Mouse (Mus musculus): ENCODE measurements around the gene Klk1b8.
"Not testable (repeated sequence)": the region's sequence is repeated elsewhere in the genome, so short reads cannot be mapped to it uniquely, and the experiment has no call there.

The Klk1b8 gene

GRCm38 (mm10) chr7:43950364-43950763 is at the start of gene Klk1b8:
TSS of gene Klk1b8 (plus strand) at chr7:43950664.
- DNase-seq (ENCODE audit: low spot score), result no peak

GRCm38 (mm10) chr7:43914821-43915220 is 35.6 kb upstream of the Klk1b8 start:
- DNase-seq (ENCODE audit: low spot score), result no peak

GRCm38 (mm10) chr7:43918426-43918825 is 32.0 kb upstream of the Klk1b8 start:
- no peak for DNase-seq (ENCODE audit: low spot score)

- DNase-seq (ENCODE audit: low spot score), result no peak
Measured at GRCm38 (mm10) chr7:43918871-43919270, 31.6 kb upstream of the Klk1b8 start.

- peak; percentile 54 for DNase-seq (ENCODE audit: low spot score)
Measured at GRCm38 (mm10) chr7:43919559-43920451, 30.7 kb upstream of the Klk1b8 start.

- DNase-seq (ENCODE audit: low spot score), result no peak
Measured at GRCm38 (mm10) chr7:43920582-43920981, 29.9 kb upstream of the Klk1b8 start.

- no peak for DNase-seq (ENCODE audit: low spot score)
Measured at GRCm38 (mm10) chr7:43921087-43921486, 29.4 kb upstream of the Klk1b8 start.

GRCm38 (mm10) chr7:43921941-43922340 is 28.5 kb upstream of the Klk1b8 start:
- DNase-seq (ENCODE audit: low spot score), result no peak

GRCm38 (mm10) chr7:43925985-43926384 is 24.5 kb upstream of the Klk1b8 start:
- DNase-seq (ENCODE audit: low spot score), result no peak

GRCm38 (mm10) chr7:43928521-43928920 is 21.9 kb upstream of the Klk1b8 start:
- DNase-seq (ENCODE audit: low spot score), result no peak

- DNase-seq (ENCODE audit: low spot score), result no peak
Measured at GRCm38 (mm10) chr7:43932337-43932736, 18.1 kb upstream of the Klk1b8 start.

- no peak for DNase-seq (ENCODE audit: low spot score)
Measured at GRCm38 (mm10) chr7:43933440-43933839, 17.0 kb upstream of the Klk1b8 start, which contains the start of gene Klk15. TSS of gene Klk15 (plus strand) at chr7:43933740.

GRCm38 (mm10) chr7:43934747-43935146 is 15.7 kb upstream of the Klk1b8 start:
- no peak for DNase-seq (ENCODE audit: low spot score)

GRCm38 (mm10) chr7:43936551-43936950 is 13.9 kb upstream of the Klk1b8 start:
- DNase-seq (ENCODE audit: low spot score), result no peak

GRCm38 (mm10) chr7:43942293-43942692 is 8.2 kb upstream of the Klk1b8 start:
- DNase-seq (ENCODE audit: low spot score), result not testable (repeated sequence)

- DNase-seq (ENCODE audit: low spot score), result no peak
Measured at GRCm38 (mm10) chr7:43944727-43945264, 5.7 kb upstream of the Klk1b8 start.

- DNase-seq (ENCODE audit: low spot score), result no peak
Measured at GRCm38 (mm10) chr7:43952703-43953102, 2.2 kb downstream of the Klk1b8 start.

- no peak for DNase-seq (ENCODE audit: low spot score)
Measured at GRCm38 (mm10) chr7:43966451-43966850, 16.0 kb downstream of the Klk1b8 start, which contains the start of gene Klk1b1. TSS of gene Klk1b1 (plus strand) at chr7:43966751.

GRCm38 (mm10) chr7:43967058-43967457 is 16.6 kb downstream of the Klk1b8 start:
- no peak for DNase-seq (ENCODE audit: low spot score)

GRCm38 (mm10) chr7:43967612-43968011 is 17.1 kb downstream of the Klk1b8 start:
- DNase-seq (ENCODE audit: low spot score), result no peak

- not testable (repeated sequence) for DNase-seq (ENCODE audit: low spot score)
Measured at GRCm38 (mm10) chr7:43975761-43976160, 25.3 kb downstream of the Klk1b8 start, which contains the start of gene Klk1b9. TSS of gene Klk1b9 (plus strand) at chr7:43976061.

GRCm38 (mm10) chr7:43985657-43986056 is 35.2 kb downstream of the Klk1b8 start:
- DNase-seq (ENCODE audit: low spot score), result no peak

- DNase-seq (ENCODE audit: low spot score), result not testable (repeated sequence)
Measured at GRCm38 (mm10) chr7:43994821-43995220, 44.4 kb downstream of the Klk1b8 start.
